8 mouse cellular contexts compared by ENCODE assay signal in genomic region chr16:23898840-23899239, GRCm38 (mm10). TPM values are rescaled to one million over a fixed set of nuclear protein-coding genes. Genes with fewer than 3 reads are reported as not detected.
A peak's percentile ranks its signal among the peaks of the same experiment; 100 is the strongest.
DNase-seq lines count a peak whose midpoint lies in the region; ATAC-seq and TF ChIP-seq lines count a peak whose summit lies in the region.

No protein-coding gene starts in this region.

- H3K27ac ChIP-seq in forebrain, postnatal 0 days (ENCODE audit: low read depth, low read length): no peak overlapping the region
- H3K27ac ChIP-seq in layer of hippocampus, adult 2 months: no peak overlapping the region; the same call in 1 of the 2 replicates
- H3K27ac ChIP-seq in lung, embryonic 14.5 days (ENCODE audit: low read depth): no peak overlapping the region
- H3K27ac ChIP-seq in olfactory bulb, adult 2 months (ENCODE audit: insufficient read depth, low read depth, low read length): no peak overlapping the region

- DNase-seq in CD8-positive naive resting alpha-beta T cell, adult 2 months (ENCODE audit: low read depth in 2 of 2, low spot score in 2 of 2): peak; percentile 40 to 61
- peak; percentile 61 for DNase-seq in cerebellum, adult 11 months
- peak; percentile 90 for DNase-seq in forebrain, postnatal 0 days
- DNase-seq in heart, postnatal 4 days: peak; percentile 81
- DNase-seq in layer of hippocampus, adult 2 months (ENCODE audit: low spot score in 2 of 2): peak; percentile 76 to 79
- peak; percentile 93 for DNase-seq in lung, embryonic 14.5 days
- peak; percentile 23 to 27 for DNase-seq in thymus, adult 18-20 months

- ATAC-seq in forebrain, postnatal 0 days: peak; percentile 83
- peak; percentile 75; the same call in 1 of the 2 replicates for ATAC-seq in lung, embryonic 14.5 days (ENCODE audit: insufficient read depth)

- H3K4me3 ChIP-seq in forebrain, postnatal 0 days (ENCODE audit: low read depth, low read length): peak overlapping the region; percentile 25; the same call in 1 of the 2 replicates
- H3K4me3 ChIP-seq in layer of hippocampus, adult 2 months: peak overlapping the region; percentile 49
- no peak overlapping the region for H3K4me3 ChIP-seq in lung, embryonic 14.5 days (ENCODE audit: low read depth, low read length)
- H3K4me3 ChIP-seq in olfactory bulb, adult 2 months (ENCODE audit: insufficient read depth, low read depth, low read length): no peak overlapping the region

- TF ChIP-seq CTCF in forebrain, postnatal 0 days (IDR thresholded peaks at IDR 0.05; ENCODE audit: low read depth): peak; percentile 90
- peak; percentile 88 for TF ChIP-seq CTCF in layer of hippocampus, adult 2 months (conservative IDR thresholded peaks at IDR 0.05)
- peak; percentile 90 for TF ChIP-seq CTCF in lung, embryonic 14.5 days (IDR thresholded peaks at IDR 0.05; ENCODE audit: low read depth)
- peak; percentile 73 for TF ChIP-seq CTCF in olfactory bulb, adult 2 months (IDR thresholded peaks at IDR 0.05; ENCODE audit: insufficient read depth, low read depth, low read length)

- H3K9me3 ChIP-seq in forebrain, postnatal 0 days (ENCODE audit: low read length): no peaks in the 10 kb centered on the region
- no peaks in the 10 kb centered on the region for H3K9me3 ChIP-seq in lung, embryonic 14.5 days (ENCODE audit: low read depth, low read length)

- H3K4me1 ChIP-seq in forebrain, postnatal 0 days (ENCODE audit: insufficient read depth): no peaks in the 10 kb centered on the region; the same call in 1 of the 2 replicates
- H3K4me1 ChIP-seq in lung, embryonic 14.5 days (ENCODE audit: insufficient read depth): no peaks in the 10 kb centered on the region; the same call in 1 of the 2 replicates
- peaks cover 4% of the 10 kb centered on the region for H3K4me1 ChIP-seq in olfactory bulb, adult 2 months (ENCODE audit: control insufficient read depth, insufficient read depth, low read length)

- 9% methylated on average over 12 of the region's 12 CpGs for WGBS in forebrain, postnatal 0 days
- 11% methylated on average over 12 of the region's 12 CpGs for WGBS in lung, embryonic 14.5 days
- WGBS in olfactory bulb, adult 2 months: 9% methylated on average over 12 of the region's 12 CpGs

- no peaks in the 10 kb centered on the region for H3K36me3 ChIP-seq in forebrain, postnatal 0 days (ENCODE audit: insufficient read depth)
- no peaks in the 10 kb centered on the region for H3K36me3 ChIP-seq in lung, embryonic 14.5 days (ENCODE audit: insufficient read depth)

- H3K9ac ChIP-seq in forebrain, postnatal 0 days: no peak overlapping the region
- no peak overlapping the region for H3K9ac ChIP-seq in lung, embryonic 14.5 days

- TF ChIP-seq POLR2A in olfactory bulb, adult 2 months (IDR thresholded peaks at IDR 0.05; ENCODE audit: insufficient read depth, low read depth, low read length): no peak

- H3K27me3 ChIP-seq in forebrain, postnatal 0 days (ENCODE audit: insufficient read depth, low read length): 0 out of 2 replicates have a peak, but pooled peaks cover 4% of the 10 kb centered on the region
- H3K27me3 ChIP-seq in lung, embryonic 14.5 days (ENCODE audit: insufficient read depth, low read length): no peaks in the 10 kb centered on the region

- peak overlapping the region; percentile 50 for H3K4me2 ChIP-seq in forebrain, postnatal 0 days (ENCODE audit: low read depth)
- peak overlapping the region; percentile 33 for H3K4me2 ChIP-seq in lung, embryonic 14.5 days

RNA-seq across cellular contexts. Expression of gene Sst, which starts 8.1 kb away (rescaled TPM):
- 220 and 230 TPM in 2 replicates for total RNA-seq in forebrain, postnatal 0 days (2014; rRNA removed)
- polyA plus RNA-seq in forebrain, postnatal 0 days (2015; fragmentation: Nextera tagmentation; extraction: Ambion mirVana): 513 and 516 TPM in 2 replicates
- not detected for total RNA-seq in heart, postnatal 4 days (2021)
- 100 to 1,000 TPM; 395 TPM for total RNA-seq in layer of hippocampus, adult 2 months (2021)
- not detected in 2 replicates for polyA plus RNA-seq in lung, embryonic 14.5 days (2014; fragmentation: Nextera tagmentation; extraction: Ambion mirVana)
- not detected in 2 replicates for polyA plus RNA-seq in olfactory bulb, adult 2 months (2012; ENCODE audit: insufficient read depth, insufficient read length, low replicate concordance, missing spikeins)

RNA-seq across cellular contexts. Expression of gene Rtp2, which starts 33.4 kb away (rescaled TPM):
- total RNA-seq in forebrain, postnatal 0 days (2014; rRNA removed): 0.38 and 0.62 TPM in 2 replicates
- 0.24 and 0.36 TPM in 2 replicates for polyA plus RNA-seq in forebrain, postnatal 0 days (2015; fragmentation: Nextera tagmentation; extraction: Ambion mirVana)
- total RNA-seq in heart, postnatal 4 days (2021): not detected
- under 1 TPM; 0.32 to 0.54 TPM for total RNA-seq in layer of hippocampus, adult 2 months (2021)
- not detected in 2 replicates for polyA plus RNA-seq in lung, embryonic 14.5 days (2014; fragmentation: Nextera tagmentation; extraction: Ambion mirVana)
- not detected in 2 replicates for polyA plus RNA-seq in olfactory bulb, adult 2 months (2012; ENCODE audit: insufficient read depth, insufficient read length, low replicate concordance, missing spikeins)

Comparison
In these comparisons a context has a peak if more than half of its experiments do, and no peak if none do; other contexts are left out.
1. DNase-seq: peak in every context shown above with its lines; median percentile 93 in lung, embryonic 14.5 days; 90 in forebrain, postnatal 0 days; 81 in heart, postnatal 4 days; 78 in layer of hippocampus, adult 2 months; 61 in cerebellum, adult 11 months; 50 in CD8-positive naive resting alpha-beta T cell, adult 2 months; 25 in thymus, adult 18-20 months.
2. H3K4me3 ChIP-seq: peak in forebrain, postnatal 0 days (single experiment) and layer of hippocampus, adult 2 months (single experiment); none in lung, embryonic 14.5 days (single experiment) and olfactory bulb, adult 2 months (single experiment).
3. RNA of gene Sst, which starts 8.1 kb away (total RNA-seq): 395 TPM in layer of hippocampus, adult 2 months and 220 to 230 TPM in forebrain, postnatal 0 days; not detected in heart, postnatal 4 days; every median in the first group is over 100 times any median in the second.
4. Peak in every context shown above with its lines, with median percentiles within 50 percentile points of each other: CTCF ChIP-seq.